Mouse (Mus musculus) heart, adult 11 months (tissue): ENCODE measurements around the gene Fkbp15.
A peak's percentile ranks its signal among the peaks of the same experiment; 100 is the strongest.

ENCODE experiments used
- DNase-seq: peaks from one replicate; pipeline ENCODE4 v3.0.0; 2022

Gene Fkbp15

DNA sequence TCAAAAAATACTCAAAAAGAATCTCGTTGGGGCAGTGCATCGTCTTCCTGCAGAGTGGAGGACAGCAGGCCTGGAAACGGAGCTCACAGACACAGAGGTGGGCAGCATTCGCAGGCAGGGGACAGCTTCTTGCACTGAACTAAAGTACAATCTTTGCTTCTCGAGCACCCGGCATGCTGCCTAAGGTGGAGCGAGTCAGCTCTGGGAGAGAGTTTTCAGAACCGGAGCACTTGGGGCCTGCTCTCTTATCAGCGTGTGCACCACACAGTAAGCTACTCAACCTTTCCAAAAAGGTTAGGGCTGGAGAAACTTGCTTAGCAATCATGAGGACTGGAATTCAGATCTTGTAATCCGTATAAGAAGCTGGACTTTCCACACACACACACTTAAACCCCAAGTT, 83.7 kb downstream of the Fkbp15 start:
- peak; percentile 57 for DNase-seq

DNA sequence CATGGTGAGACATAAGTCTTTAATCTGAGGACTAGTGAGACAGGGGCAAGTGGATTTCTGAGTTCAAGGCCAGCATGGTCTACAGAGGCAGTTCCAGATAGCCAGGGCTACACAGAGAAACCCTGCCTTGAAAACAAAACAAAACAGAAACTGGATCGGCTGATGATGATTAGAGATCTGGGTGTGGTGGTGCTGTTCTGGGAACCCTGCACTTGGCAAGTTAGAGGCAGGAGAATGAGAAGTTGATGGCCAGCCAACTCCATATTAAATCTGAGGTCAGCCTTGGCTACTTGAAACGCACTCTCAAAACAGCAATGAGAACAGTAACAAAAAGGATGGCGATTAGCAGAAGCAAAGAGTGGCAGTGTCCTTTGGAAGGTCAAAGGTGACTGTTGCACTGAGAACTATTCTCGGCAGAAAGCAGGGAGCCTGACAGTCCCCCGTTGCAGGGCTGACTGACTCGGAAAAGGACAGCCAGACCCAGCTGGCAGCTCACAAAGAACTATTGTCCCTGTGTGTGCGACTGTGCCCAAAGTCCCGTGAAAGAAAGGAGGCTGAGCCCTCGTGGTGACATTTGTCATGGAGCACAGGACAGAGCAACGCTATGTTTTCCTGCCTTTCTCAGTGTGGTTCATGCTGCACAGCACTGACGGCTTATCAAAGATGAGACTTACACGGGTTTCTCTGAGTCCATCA, 85.4 kb downstream of the Fkbp15 start:
- DNase-seq: peak; percentile 91

DNA sequence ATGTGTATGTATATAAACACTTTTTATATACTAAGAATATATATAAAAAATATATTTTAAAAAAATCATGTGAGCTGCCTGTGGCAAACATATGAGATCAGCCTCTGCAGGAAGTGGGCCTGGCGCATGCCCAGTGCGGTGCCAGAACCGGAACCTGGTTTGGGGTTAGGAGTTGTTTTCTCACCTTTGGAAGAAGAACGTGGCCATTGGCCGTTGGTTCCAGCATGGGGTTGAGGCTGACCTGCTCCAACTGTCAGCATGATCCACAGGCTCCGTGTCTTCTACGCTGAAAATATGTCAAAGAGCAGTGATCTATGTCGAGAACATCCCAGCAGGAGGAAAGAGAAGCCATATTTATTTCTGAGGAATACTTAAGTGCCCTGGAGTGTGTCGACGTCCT, 86.4 kb downstream of the Fkbp15 start:
- DNase-seq: peak; percentile 72

- DNase-seq: peak; percentile 82
Observed at GRCm38 (mm10) chr4:62272696-62273095, 87.7 kb downstream of the Fkbp15 start.

- DNase-seq: peak; percentile 60
Observed at GRCm38 (mm10) chr4:62267101-62267500, 93.2 kb downstream of the Fkbp15 start.

DNA sequence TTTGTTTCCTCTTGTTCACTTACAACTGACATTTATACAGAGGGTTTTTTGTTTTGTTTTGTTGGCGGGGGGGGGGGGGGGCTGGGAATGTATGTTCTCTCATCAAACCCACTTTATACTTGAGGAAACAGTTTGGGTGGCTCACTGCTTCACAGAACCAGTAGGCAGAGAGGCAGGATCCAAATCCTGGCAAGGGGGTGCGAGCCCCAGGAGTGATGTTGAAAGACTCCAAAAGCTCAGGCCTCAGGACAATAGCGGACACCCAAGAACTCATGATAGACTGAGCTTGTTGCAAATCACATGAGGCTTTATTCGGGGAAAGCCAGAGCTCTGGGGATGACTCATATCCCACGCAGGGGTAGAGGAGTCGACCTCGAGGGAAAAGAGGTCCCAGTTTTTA, 94.3 kb downstream of the Fkbp15 start:
- peak; percentile 62 for DNase-seq

- peak; percentile 82 for DNase-seq
Observed at GRCm38 (mm10) chr4:62265154-62265836, 95.1 kb downstream of the Fkbp15 start.

- DNase-seq: peak; percentile 76
Observed at GRCm38 (mm10) chr4:62263133-62263844, 97.1 kb downstream of the Fkbp15 start.

DNA sequence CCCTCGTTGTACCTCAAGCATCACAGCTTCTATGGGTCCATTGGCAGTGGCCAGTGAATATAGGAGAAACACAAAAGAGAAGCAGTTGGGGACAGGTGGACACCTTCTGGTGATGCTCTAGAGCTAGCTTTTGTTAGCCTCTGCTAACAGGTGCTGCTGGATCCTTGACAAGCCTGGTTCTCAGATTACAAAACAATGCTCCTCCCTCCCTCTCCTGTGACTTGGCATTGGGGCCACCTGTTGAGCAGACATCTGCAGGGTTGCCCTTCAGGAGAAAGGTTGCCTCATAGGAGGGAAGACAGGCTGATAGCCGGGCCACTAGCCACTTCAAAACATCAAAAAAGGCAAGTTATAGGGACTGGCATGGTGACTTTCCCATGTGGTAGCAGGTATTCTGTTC, 98.1 kb downstream of the Fkbp15 start, which contains the start of gene Slc31a2:
TSS of gene Slc31a2 (plus strand) at position 287 of the 400 bp plus-strand sequence.
- DNase-seq: peak; percentile 64

- DNase-seq: peak; percentile 71
Observed at GRCm38 (mm10) chr4:62256931-62257330, 103.4 kb downstream of the Fkbp15 start.

DNA sequence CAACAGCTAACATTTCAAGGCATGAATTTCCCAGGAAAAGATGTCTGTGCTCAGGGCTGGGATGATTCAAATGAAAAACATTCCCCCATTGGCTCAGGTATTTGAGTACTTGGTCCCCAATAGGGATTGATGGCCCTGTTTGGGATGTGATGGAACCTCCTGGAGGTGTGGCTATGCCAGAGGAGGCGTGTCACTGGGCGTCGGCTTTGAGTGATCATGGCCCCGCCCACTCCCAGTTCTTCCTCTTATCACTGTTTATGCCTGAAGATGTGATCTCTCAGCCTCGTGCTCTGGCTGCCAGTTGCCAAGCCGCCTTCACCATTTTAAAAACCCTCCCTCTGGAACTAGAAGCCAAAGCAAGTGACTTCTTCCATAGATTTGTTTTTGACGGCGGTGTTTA, 105.8 kb downstream of the Fkbp15 start:
- DNase-seq: peak; percentile 80

DNA sequence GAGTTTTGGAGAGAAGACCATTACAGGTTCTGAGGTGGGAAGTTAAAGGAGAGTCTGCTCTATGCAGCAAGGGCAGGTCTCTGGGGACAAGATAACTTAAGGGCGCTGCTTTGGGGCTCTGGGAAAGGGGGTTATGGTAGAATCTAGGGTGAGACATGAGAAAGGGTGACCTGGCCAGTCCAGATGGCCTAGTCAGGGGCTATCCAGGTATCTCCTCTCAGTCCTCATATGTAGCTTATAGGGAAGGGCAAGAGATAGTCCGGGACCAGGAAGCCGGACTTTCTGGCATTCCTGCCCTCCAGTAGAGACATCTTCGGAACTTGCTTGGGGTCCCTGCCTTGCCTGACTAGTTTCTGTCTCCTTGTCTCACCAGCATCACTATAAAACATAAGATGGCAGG, 108.6 kb downstream of the Fkbp15 start:
- peak; percentile 52 for DNase-seq

DNA sequence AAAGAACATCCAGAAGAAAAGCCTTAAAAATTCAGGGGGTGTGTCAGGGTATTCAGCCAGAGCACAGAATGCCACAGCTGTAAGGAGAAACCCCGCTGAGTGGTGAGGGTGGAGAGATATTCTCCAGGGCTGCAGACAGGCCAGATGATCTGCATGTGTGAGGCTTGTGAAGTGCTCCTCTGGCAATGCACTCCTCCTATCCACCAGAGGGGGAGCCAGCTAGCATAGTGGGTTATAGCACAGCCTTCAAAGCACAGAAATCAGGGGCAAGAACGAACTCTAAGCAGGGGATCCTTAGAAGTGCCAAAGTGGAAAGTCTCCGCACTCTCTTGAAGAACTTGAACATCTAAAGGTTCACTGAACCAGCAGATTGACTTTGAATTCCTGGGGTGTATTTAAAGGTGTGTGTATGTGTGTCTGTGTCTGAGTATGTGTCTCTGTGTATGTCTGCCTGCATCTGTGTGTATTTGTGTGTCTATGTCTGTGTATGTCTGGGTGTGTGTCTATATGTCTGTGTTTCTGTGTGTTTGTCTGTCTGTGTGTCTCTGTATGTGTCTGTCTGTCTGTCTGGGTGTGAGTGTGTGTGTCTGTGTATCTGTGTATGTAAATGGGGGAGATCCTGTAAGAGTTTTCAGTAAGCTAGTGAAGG, 109.3 kb downstream of the Fkbp15 start:
- peak; percentile 53 for DNase-seq
